Mouse (Mus musculus): ENCODE measurements around the gene Zcchc7. TPM values are rescaled to one million over a fixed set of nuclear protein-coding genes. Genes with fewer than 3 reads are reported as not detected.
"Not testable (repeated sequence)": the region's sequence is repeated elsewhere in the genome, so short reads cannot be mapped to it uniquely, and the experiment has no call there.

The Zcchc7 gene
- total RNA-seq, 2 experiments from 2014 or later: 54.4 to 54.5 TPM

DNA sequence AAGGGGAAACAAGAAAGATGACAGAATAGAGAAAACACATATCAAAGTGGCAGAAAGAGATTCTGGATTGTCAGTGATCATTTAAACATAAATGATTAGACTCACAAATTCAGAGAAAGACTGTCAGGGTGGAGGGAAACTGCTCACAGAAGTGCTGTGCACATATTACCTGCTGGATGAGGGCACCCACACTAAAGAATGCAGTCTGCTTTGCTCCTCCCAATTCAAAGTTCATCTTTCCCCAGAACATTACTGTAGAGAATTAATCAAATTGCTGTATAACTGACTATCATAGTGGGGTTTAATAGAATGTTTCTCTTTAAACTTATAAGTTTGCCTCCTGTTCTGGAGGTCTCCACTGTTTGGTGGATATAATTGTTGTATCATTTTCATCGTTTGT lies 15.2 kb upstream of the Zcchc7 start:
- no peak for DNase-seq (ENCODE audit: low spot score in 2 of 2)
- intact Hi-C loops (cut with DNase I): no loop called here

DNA sequence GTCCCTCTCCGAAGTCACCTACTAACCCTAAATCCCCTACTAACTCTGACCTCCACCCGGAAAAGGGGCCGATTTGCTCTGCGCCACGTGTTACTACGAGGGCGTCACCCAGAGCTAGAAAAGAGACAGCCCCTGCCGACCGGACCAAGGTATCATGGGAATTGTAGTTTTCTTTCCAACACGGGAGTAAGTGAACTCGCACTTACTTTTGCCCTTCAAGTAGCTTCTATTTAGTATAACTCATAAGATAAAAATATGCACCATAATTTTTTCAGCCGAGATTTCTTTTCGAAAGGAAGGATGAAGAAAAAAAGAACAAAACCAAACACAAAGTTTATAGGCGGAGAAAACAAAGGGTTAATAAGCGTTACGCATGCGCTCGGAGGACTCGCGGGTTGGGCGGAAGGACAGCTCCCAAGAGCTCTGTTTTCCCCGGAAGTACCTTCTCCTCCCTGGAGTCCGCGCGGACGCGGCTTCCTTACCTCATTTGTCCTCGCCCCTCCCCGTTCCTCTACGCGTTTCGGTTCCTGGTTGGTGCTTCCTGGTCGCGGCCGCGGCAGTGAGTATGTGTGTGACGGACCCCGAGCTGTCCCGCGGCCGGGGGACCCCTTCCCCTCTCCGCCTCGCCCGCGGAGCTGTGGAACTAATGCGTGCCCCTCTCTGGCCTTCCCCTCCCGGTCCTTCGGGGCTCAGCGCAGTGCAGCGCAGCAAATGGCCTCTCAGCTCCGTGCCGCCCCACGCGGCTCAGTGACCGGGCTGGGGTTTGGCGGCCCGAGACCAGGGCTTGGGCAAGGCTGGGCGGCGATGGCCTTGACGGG lies 666 bp downstream of the Zcchc7 start:
- peak; percentile 94 for DNase-seq (ENCODE audit: low spot score in 2 of 2)
- intact Hi-C loops (cut with DNase I): no loop called here

DNA sequence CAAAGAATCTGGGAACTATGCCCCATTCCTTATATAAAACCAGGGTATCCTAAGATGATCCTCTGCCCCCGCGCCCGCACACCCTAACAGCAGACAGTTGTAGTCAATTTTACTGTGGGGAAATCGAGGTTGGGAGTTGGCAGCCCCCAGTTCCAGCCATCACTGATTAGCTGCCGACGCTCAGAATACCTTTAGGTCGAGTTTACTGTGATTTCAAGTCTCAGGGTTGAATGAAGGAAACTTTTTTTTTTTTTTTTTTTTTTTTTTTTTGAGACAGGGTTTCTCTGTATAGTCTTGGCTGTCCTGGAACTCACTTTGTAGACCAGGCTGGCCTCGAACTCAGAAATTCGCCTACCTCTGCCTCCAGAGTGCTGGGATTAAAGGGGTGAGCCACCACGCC lies 1.5 kb downstream of the Zcchc7 start:
- DNase-seq (ENCODE audit: low spot score in 2 of 2); intact Hi-C loops (cut with DNase I): not testable (repeated sequence)

DNA sequence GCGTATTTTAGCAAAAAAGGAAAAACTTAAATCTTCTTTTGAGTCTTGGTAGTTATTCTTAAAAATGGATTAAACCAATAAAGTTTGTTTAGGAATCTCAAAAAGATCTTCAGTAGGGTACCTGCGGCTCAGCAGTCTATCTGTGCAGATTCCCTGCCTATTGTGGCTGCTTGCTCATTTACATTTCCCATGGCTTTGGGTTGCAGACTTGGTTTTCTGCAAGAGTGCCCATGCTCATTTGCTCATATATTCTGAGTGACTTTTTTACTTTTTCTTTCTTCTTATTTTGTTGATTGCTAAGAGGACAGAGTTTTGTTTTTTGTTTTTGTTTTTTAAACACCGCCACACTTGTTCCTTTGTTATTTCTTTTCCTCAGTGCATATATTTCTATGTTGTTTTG lies 19.2 kb downstream of the Zcchc7 start:
- intact Hi-C loops (cut with DNase I): no loop called here
- DNase-seq (ENCODE audit: low spot score in 2 of 2): no peak

DNA sequence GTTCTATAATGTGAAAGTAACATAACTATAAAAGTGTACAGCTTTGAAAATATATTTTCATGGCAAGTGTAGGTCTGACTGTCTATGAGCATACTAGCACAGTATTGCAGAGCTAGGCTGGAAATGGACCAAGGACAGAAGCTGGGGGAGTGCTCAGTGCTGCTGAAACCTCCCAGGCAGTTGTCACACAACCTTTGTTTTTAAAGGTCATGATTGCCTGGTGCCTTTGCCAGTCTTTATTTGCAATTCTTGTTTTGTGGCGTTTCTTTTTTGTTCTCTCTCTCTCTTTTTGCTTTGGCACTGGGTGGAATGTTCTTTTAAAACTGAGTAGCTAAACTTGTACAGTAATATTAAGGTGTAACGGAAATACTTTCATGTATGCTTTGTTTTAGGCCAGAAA lies 21.0 kb downstream of the Zcchc7 start:
- intact Hi-C loops (cut with DNase I): no loop called here
- no peak for DNase-seq (ENCODE audit: low spot score in 2 of 2)

DNA sequence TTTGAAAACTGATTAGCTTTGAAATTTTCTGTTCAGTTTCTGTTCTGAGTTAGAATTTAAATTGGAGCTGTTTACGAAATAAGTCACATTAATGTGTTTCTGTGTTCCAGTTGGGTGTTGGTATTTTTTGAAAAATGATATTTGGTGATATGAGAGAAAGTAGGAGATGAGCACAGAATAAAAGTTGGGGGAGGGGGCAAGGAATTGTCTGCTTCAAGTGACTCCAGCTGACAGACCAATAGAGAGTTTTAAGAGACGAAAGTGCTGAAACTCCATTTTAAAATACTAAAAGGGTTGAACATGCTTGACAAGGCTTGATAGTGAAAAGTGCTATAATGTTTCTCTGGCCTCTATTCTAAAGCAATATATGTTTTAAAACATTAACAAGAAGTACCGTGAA lies 21.4 kb downstream of the Zcchc7 start:
- intact Hi-C loops (cut with DNase I): no loop called here
- no peak for DNase-seq (ENCODE audit: low spot score in 2 of 2)

DNA sequence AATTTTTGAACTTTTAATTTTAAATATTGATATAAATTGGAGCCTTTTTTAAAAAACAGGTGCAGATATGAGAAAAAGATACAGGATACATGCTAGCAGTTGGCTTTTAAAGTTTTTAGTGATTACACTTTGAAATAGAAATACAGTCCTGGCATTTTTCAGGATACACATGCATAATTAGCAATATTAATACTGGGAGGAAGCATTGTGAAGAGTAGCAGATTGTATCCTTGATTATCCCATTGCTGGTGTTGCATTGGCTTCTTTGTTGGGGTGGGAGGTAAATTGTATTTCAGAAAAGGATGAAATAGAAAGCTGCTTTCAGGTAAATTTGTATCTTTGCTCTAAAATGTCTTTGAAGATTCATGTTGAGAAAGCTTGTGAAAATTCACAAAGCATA lies 22.0 kb downstream of the Zcchc7 start:
- intact Hi-C loops (cut with DNase I): no loop called here
- no peak for DNase-seq (ENCODE audit: low spot score in 2 of 2)

DNA sequence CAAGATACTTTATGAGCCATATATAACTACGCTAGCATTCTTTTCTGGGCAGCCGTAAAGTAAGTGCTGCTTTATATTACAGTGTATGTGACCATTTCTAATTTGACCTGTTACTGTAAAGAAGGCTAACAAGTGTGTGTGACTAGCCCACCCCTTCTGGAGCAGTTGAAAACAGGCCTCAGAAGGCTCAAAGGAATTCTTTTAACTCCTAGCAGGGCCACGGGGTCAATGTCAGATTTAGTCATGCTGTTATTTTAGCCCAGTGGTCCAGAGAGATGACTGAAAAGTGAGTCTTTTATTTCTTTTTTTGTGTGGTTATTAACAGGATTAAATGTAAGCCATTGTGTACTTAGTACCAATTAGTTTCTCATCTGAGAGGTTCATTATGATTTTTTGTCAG lies 22.6 kb downstream of the Zcchc7 start:
- intact Hi-C loops (cut with DNase I): no loop called here
- DNase-seq (ENCODE audit: low spot score in 2 of 2): no peak

DNA sequence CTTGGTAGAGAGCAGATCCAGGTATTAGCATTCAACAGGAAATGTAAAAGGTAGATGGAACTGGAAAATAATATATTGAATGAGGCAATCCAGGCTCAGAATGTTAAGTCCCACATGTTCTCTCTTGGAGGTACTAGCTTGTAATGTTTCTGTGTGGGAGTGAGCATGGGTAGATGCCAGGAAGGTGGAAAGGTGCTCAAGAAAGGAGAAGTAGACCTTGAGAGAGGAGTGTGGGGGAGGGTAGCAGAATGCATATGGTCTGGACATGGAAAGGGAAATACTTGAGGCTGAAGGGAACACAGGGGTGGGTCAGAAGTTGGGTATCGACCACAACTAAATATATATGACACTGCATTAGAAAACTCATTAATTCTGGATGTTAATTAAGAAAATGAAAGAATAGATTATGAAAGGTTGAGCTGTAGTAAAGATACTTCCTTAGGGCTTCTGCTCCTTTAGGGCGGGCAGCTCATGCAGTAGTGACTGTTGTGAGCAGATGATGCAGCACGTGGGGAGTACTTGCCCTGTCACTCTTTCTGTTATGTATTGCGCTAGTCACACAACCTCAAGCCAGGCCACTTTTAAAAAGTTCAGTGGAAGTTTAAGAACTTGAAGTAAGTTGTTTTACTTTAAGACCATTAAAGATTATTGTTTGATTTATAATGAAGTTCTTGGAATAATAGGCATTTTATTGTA lies 24.9 kb downstream of the Zcchc7 start:
- intact Hi-C loops (cut with DNase I): no loop called here
- no peak for DNase-seq (ENCODE audit: low spot score in 2 of 2)

DNA sequence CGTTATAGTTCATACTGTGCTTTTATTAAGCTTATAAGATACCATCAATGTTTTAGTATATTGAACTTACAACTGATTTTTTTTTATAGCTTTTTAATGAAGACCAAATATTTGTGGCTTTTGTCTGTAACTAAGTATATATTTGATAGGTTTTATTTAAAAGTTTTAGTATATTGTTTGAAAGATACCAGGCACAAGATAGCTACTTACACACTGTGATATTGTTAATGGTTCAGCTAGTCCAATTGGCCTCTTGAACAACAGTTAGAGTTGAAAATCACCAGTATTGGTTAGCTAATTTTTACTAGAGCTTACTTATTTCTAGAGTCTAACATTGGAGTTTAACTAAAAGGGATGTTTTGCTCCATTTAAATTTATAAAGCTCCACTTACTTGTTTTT lies 25.8 kb downstream of the Zcchc7 start:
- DNase-seq (ENCODE audit: low spot score in 2 of 2): no peak
- intact Hi-C loops (cut with DNase I): no loop called here

DNA sequence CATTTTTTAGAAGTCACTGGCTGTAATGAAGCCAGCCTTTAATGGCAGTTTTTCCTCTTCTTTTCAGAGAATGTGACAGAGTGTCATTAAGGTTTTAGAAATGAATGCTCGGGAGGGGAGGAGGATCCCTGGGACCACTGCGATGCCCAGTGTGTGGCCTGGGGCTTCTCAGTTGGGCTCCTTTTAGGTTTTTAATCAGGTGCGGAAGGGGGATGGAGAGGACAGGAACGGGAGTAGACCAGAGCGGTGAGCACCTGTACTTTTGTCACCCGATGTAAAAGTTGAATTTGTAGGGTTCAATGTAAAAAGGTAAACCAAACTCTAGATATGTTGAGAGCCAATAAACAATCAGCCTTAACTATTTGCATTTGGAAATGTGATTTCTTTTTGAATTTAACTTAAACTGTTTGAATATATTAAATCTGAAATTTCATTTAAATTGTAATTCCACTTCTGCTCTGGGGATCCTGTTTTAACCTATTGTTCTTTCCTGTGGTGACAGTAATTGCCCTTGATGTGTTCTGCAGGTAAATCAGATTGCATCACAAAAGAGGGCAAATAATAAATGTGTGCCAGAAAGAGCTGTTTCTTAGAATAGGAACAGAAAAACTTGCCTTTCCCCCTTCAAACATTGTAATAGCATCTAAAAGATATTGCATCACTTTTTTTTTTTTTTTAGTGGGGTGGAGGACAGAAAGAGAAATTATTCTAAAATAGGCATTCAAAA lies 28.1 kb downstream of the Zcchc7 start:
- intact Hi-C loops (cut with DNase I): no loop called here
- no peak for DNase-seq (ENCODE audit: low spot score in 2 of 2)

DNA sequence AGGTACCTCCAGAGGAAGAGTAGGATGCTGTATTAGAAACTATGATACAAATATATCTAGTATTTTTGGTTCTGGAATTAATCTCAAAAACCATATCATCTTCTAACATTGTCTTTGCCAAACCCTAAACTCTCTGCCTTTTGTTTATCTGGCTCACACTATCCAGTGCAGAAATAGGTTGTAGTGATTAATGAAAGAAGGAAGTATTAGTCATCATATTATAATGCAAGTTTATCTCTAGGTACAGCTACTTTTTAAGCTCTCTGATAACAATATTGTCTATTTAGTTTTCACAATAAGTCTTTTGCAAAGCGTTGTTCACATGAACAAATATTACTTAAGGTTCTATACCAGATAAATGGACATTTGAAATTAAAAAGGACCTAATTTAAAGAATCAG lies 57.2 kb downstream of the Zcchc7 start:
- intact Hi-C loops (cut with DNase I): no loop called here
- no peak for DNase-seq (ENCODE audit: low spot score in 2 of 2)

DNA sequence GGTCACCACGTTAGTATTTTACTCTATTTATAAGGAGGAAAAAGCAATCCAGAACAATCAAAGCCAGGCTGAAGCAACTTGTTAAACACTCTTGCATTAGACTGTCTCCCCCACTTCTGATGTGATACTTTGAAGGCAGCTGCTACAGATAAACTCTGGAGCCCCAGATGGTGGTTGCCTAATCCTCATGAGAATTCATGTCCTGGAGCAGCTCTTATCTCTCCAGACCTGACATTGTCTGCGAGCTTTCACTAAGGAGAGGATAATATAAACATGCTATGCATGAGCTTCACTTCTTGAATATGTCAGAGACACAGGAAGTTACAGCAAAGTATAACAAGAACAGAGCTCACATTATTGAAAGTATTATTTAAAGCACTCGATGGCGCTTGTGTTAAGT lies 58.1 kb downstream of the Zcchc7 start:
- intact Hi-C loops (cut with DNase I): no loop called here
- DNase-seq (ENCODE audit: low spot score in 2 of 2): peak in 1 of 2 experiments; percentile 3

DNA sequence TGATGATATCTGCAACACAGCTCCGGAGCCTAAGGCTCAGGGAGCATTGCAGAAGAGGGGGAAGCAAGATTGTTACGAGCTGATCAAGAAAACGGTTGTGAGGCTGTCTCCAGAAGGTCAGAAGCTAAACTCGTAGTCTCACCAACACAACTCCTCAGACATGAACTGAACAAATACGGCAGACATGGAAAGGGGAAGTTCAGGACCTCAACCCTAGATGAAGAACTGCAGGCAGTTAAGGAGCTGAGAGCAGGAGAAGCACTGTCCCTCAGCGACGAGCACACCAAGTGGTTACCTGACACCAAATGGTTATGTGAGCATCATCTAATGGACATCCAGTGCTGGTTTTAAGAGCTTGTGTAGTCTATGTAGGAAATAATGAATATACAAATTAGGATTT lies 60.9 kb downstream of the Zcchc7 start:
- intact Hi-C loops (cut with DNase I): no loop called here
- DNase-seq (ENCODE audit: low spot score in 2 of 2): no peak

DNA sequence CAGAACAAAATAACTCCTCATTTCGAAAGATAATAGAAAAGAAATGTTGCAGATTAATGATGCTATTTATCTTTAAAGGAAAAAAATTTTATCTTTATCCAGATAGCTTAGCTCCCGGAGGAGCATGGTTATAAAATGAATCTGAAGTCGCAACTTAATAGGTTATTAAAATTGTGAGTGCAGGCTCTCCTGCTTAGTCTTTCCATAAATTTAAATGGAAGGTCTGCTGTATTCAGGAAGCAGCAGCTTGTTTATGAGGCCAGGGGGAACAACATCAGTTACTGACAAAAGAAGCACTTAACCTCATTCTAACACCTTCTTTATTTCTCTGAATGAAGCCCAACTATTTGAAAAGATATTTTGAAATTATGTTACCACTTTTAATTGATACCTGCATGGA lies 74.9 kb downstream of the Zcchc7 start:
- intact Hi-C loops (cut with DNase I): no loop called here
- no peak for DNase-seq (ENCODE audit: low spot score in 2 of 2)

DNA sequence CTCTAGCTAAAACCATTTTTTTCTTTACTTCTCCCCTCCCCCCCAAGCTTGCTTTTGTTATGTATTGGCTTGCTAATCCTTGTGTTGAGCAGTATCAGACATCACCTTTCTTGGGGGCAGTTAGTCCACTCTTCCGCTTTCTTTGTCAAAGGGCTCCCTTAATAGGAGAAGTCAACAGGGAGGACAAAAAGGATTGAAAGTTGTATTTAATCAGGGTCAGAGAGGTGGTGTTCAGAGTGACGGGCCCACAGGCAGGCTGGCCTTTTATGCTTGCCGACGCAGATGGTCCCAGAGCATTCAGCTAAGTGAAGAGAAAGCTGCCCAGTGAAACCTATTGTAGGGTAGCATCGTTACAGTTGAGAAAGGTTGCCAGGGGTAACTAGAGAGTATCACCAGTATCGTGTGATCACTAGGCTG lies 96.2 kb downstream of the Zcchc7 start:
- intact Hi-C loops (cut with DNase I): no loop called here
- DNase-seq (ENCODE audit: low spot score in 2 of 2): no peak

DNA sequence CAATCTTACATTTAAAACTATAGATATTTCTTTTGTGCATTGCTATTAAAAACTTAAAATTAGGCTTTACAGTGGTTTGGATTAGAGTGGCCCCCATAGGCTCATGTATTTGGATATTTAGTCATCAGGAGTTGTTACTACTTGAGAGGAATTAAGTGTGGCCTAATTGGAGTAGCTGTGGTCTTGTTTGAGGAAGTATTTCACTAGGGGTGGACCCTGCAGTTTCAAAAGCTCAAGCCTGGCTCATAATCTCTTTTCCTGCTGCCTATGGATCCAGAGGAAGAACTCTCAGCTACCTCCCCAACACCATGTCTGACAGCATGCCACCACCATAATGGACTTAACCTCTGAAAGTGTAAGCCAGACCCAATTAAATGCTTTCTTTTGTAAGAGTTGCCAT lies 115.9 kb downstream of the Zcchc7 start:
- no peak for DNase-seq (ENCODE audit: low spot score in 2 of 2)
- intact Hi-C loops (cut with DNase I): no loop called here

DNA sequence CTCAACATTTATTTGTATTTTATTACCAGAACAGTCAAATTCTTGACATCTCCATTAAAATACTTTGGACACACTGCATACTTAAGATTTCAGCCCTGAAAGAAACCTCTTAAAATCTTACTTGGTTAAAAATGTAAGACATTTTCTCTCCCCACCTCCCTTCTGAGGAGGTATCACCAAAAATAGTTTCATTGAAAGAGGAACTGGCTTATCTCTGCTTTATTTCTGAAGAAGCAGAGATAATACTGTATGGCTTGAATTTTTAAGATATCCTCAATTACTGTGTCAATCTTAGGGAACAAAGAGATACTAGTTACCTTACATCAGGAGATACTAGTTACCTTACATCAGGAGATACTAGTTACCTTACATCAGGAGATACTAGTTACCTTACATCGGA lies 116.4 kb downstream of the Zcchc7 start:
- no peak for DNase-seq (ENCODE audit: low spot score in 2 of 2)
- intact Hi-C loops (cut with DNase I): no loop called here

DNA sequence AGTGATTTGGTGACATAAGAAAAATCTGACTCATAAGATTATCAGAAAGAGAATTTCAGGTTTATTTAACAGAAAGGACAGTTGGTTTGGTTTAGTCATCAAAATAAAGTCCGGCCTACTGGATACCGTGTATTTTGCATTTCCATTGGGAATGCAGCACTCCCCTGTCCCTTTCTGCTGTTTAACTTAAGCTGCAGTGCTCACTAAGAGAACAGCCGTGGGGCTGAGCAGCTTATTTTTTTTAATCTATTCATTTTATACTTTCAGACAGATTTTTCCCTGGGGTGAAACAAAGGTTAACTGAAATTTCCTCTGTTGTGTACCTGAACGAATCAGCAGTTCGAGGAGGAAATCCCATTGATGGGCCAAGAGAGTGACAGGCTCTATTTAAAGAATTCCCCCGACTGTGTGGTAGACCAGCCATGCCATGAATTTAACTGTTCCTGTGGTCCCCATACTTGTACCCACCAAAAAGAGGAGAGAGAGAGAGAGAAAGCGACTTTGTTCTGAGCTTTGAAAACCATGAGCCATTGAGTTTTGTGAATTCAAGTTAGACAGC lies 124.5 kb downstream of the Zcchc7 start:
- intact Hi-C loops (cut with DNase I): no loop called here
- DNase-seq (ENCODE audit: low spot score in 2 of 2): no peak

DNA sequence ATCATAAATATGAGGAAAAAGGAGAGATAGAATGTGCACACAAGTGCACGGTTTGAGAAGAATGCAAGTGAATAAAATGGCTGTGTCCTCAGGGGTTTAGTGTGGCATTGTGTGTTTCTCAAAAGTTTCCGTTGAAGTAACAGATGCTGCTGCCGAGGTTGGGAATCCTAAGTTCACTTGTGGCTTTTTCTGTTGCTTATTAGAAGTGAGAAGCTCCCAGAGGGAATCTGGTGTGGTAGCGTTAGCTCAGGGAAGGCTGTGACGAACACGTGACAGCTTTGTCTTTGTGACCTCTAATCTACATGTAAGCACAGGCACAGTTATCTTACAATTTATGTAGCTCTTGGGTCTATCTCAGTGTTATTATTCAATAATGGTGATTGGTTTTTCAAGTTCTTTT lies 130.5 kb downstream of the Zcchc7 start:
- DNase-seq (ENCODE audit: low spot score in 2 of 2): no peak
- intact Hi-C loops (cut with DNase I): no loop called here

All from left cerebral cortex, postnatal 14 days (tissue).